Mouse (Mus musculus) ES-Bruce4 (cell line): ENCODE results near the gene Fank1. TPM values are rescaled to one million over a fixed set of nuclear protein-coding genes. Genes with fewer than 3 reads are reported as not detected.
A peak's percentile ranks its signal among the peaks of the same experiment; 100 is the strongest.

Experiments
- H3K27ac ChIP-seq: 2 replicates; pipeline ENCODE4 v1.5.1; 2012; ENCODE audit warnings: low read length, inconsistent platforms; ENCODE audit not compliant: insufficient read depth
- H3K27me3 ChIP-seq: 2 replicates; pipeline ENCODE4 v1.6.1; 2012; ENCODE audit warnings: mild to moderate bottlenecking, low read length, inconsistent platforms; ENCODE audit not compliant: control insufficient read depth, poor library complexity, insufficient read depth, severe bottlenecking
- H3K36me3 ChIP-seq: 2 replicates; pipeline ENCODE4 v1.6.1; 2012; ENCODE audit warnings: inconsistent platforms, mild to moderate bottlenecking, low read length, moderate library complexity; ENCODE audit not compliant: control insufficient read depth, poor library complexity, insufficient read depth, severe bottlenecking
- H3K4me1 ChIP-seq: one replicate; pipeline ENCODE4 v1.8.1; 2011; ENCODE audit warnings: low read length; ENCODE audit not compliant: control insufficient read depth, insufficient read depth
- H3K4me3 ChIP-seq: 2 replicates; pipeline ENCODE4 v1.5.1; 2011; ENCODE audit warnings: low read depth, mild to moderate bottlenecking, low read length
- H3K9ac ChIP-seq: 2 replicates; pipeline ENCODE4 v1.6.1; 2012; ENCODE audit warnings: low read depth, mild to moderate bottlenecking, inconsistent platforms; ENCODE audit not compliant: poor library complexity, severe bottlenecking
- H3K9me3 ChIP-seq: replicated peaks from 2 replicates; pipeline ENCODE4 v1.6.1; 2012; ENCODE audit warnings: mild to moderate bottlenecking, low read length, inconsistent platforms; ENCODE audit not compliant: control insufficient read depth, poor library complexity, insufficient read depth, severe bottlenecking
- CTCF ChIP-seq: IDR thresholded peaks from one replicate; pipeline ENCODE4 v1.8.1; 2011; ENCODE audit warnings: low read depth, low read length
- EP300 ChIP-seq: IDR thresholded peaks from 2 replicates; pipeline ENCODE4 v1.6.1; 2011; ENCODE audit warnings: low read depth, low read length; ENCODE audit not compliant: insufficient read depth
- POLR2A ChIP-seq: IDR thresholded peaks from one replicate; pipeline ENCODE4 v1.8.1; 2011; ENCODE audit warnings: low read length; ENCODE audit not compliant: insufficient read depth
- polyA plus RNA-seq: library from polyadenylated mRNA; stranded (reverse); fragments of >200 nt; gene quantifications from 2 replicates; pipeline ENCODE4 v1.2.4, GENCODE M21; 2011; ENCODE audit warnings: low read depth; ENCODE audit not compliant: missing spikeins, insufficient read depth, insufficient read length

Gene Fank1
- polyA plus RNA-seq, 1 experiment, result 3.1 TPM

GRCm38 (mm10) chr7:133828514-133828913 is 51.9 kb downstream of the Fank1 start:
- no peak for TF ChIP-seq EP300
- TF ChIP-seq CTCF, result no peak
- TF ChIP-seq POLR2A, result no peak
- Histone ChIP-seq H3K9ac (no peak overlapping the region), H3K36me3 (no peaks in the 10 kb centered on the region), H3K27me3 (no peaks in the 10 kb centered on the region), H3K27ac (no peak overlapping the region), H3K4me3 (no peak overlapping the region), H3K9me3 (0 out of 2 replicates have a peak, but pooled peaks cover 2% of the 10 kb centered on the region), H3K4me1 (no peaks in the 10 kb centered on the region)

GRCm38 (mm10) chr7:133829579-133829978 is 52.9 kb downstream of the Fank1 start:
- Histone ChIP-seq H3K27ac (no peak overlapping the region), H3K4me1 (no peaks in the 10 kb centered on the region), H3K4me3 (no peak overlapping the region), H3K9me3 (no peaks in the 10 kb centered on the region), H3K27me3 (no peaks in the 10 kb centered on the region), H3K36me3 (no peaks in the 10 kb centered on the region), H3K9ac (no peak overlapping the region)
- TF ChIP-seq EP300, result no peak
- TF ChIP-seq POLR2A, result no peak
- no peak for TF ChIP-seq CTCF

GRCm38 (mm10) chr7:133839546-133839945 is 62.9 kb downstream of the Fank1 start:
- TF ChIP-seq CTCF (no peak), POLR2A (no peak), EP300 (no peak)
- H3K9me3 ChIP-seq, result no peaks in the 10 kb centered on the region

GRCm38 (mm10) chr7:133842079-133842478 is 65.4 kb downstream of the Fank1 start:
- no peaks in the 10 kb centered on the region for H3K9me3 ChIP-seq
- no peak overlapping the region for H3K4me3 ChIP-seq
- H3K4me1 ChIP-seq, result no peaks in the 10 kb centered on the region
- TF ChIP-seq POLR2A (no peak), EP300 (no peak), CTCF (no peak)
- no peak overlapping the region for H3K27ac ChIP-seq
- H3K36me3 ChIP-seq, result no peaks in the 10 kb centered on the region
- H3K27me3 ChIP-seq, result no peaks in the 10 kb centered on the region
- no peak overlapping the region for H3K9ac ChIP-seq

More at GRCm38 (mm10) chr7:133839546-133839945, 62.9 kb downstream of the Fank1 start:
- Histone ChIP-seq H3K36me3 (no peaks in the 10 kb centered on the region), H3K27me3 (no peaks in the 10 kb centered on the region), H3K27ac (no peak overlapping the region), H3K4me3 (no peak overlapping the region), H3K9ac (no peak overlapping the region), H3K4me1 (no peaks in the 10 kb centered on the region)

GRCm38 (mm10) chr7:133847175-133847574 is 70.5 kb downstream of the Fank1 start:
- H3K27ac ChIP-seq, result no peak overlapping the region
- no peaks in the 10 kb centered on the region for H3K4me1 ChIP-seq
- H3K27me3 ChIP-seq, result no peaks in the 10 kb centered on the region
- H3K9me3 ChIP-seq, result no peaks in the 10 kb centered on the region
- no peak overlapping the region for H3K4me3 ChIP-seq
- H3K36me3 ChIP-seq, result no peaks in the 10 kb centered on the region
- peak; percentile 47; the same call in 1 of the 2 replicates for TF ChIP-seq EP300
- TF ChIP-seq CTCF, result no peak
- no peak for TF ChIP-seq POLR2A
- no peak overlapping the region for H3K9ac ChIP-seq

GRCm38 (mm10) chr7:133848180-133848579 is 71.5 kb downstream of the Fank1 start:
- Histone ChIP-seq H3K27me3 (no peaks in the 10 kb centered on the region), H3K27ac (no peak overlapping the region), H3K9ac (no peak overlapping the region), H3K36me3 (no peaks in the 10 kb centered on the region), H3K9me3 (no peaks in the 10 kb centered on the region), H3K4me3 (no peak overlapping the region), H3K4me1 (no peaks in the 10 kb centered on the region)
- TF ChIP-seq CTCF, result no peak
- no peak for TF ChIP-seq EP300
- TF ChIP-seq POLR2A, result no peak
